Mouse (Mus musculus): ENCODE measurements around the gene Arpc1b.
"Not testable (repeated sequence)": the region's sequence is repeated elsewhere in the genome, so short reads cannot be mapped to it uniquely, and the experiment has no call there.

DNA sequence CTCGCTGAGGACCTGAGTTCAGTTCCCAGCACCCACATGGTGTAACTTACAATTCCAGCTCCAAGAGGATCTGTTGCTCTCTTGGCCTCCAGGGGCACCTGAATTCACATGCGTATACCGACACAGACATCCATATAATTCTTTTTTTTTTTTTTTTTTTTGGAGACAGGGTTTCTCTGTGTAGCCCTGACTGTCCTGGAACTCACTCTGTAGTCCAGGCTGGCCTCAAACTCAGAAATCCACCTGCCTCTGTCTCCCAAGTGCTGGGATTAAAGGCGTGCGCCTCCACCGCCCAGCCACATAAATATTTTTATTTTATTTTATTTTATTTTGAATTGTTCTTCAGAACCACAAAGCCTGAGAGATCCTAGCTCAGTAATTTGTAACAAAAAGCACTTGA is 30.8 kb upstream of the Arpc1b start:
- TF ChIP-seq POLR2A (IDR thresholded peaks at IDR 0.05; ENCODE audit: low read depth, low read length); CTCF (IDR thresholded peaks at IDR 0.05; ENCODE audit: extremely low read depth, insufficient read length, insufficient replicate concordance, low read depth, low read length): not testable (repeated sequence)

All from small intestine, adult 2 months (tissue).